Mouse (Mus musculus): ENCODE data around the gene Gm14124.

GRCm38 (mm10) chr2:150243211-150243610, 14.1 kb upstream of the Gm14124 start:
- no peak for TF ChIP-seq CTCF (IDR thresholded peaks at IDR 0.05; ENCODE audit: borderline replicate concordance, insufficient read depth, low read length)
- no peak for TF ChIP-seq POLR2A (IDR thresholded peaks at IDR 0.05; ENCODE audit: low read depth, low read length)
